Mouse (Mus musculus): Measurements from ENCODE around the gene Cobl.

Cobl gene

DNA sequence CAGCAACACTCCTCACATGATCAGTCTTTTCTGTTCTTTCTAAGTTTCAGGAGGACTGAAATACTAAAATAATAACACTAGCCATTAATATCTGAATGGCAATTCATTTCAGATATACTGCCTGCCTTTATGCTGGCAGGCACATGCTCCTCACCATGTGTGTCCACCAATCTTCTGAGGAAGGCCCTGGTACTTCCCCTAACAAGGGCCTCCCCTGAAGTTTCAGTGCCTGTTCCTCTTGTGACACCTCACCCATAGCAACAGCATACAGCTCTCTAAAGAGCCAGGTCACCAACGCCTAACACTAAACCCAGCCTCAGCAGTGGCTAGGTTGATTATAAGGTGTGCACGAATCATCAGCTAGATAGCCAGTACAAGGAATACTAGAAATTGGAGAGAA lies 20.5 kb downstream of the Cobl start:
- peak in 1 of 2 experiments; percentile 20 for DNase-seq

DNA sequence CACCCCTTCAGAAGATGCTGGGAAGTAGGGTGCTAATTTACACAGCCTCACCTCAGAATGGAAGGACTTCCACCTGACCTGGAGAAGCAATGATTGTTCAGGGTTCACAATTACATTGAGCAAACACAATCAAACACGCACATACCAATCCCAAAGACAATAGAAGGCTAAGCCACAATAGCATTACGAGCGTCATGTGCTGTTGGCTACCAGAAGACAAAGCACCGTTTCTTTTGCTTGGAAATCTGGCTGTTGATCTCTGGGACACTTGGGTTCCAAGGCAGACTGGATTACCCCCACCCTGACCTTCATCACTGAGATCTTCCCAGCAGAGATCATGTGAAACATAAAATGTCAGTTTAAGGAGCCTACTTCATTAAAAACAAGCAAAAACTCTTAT lies 21.1 kb downstream of the Cobl start:
- no peak for DNase-seq

DNA sequence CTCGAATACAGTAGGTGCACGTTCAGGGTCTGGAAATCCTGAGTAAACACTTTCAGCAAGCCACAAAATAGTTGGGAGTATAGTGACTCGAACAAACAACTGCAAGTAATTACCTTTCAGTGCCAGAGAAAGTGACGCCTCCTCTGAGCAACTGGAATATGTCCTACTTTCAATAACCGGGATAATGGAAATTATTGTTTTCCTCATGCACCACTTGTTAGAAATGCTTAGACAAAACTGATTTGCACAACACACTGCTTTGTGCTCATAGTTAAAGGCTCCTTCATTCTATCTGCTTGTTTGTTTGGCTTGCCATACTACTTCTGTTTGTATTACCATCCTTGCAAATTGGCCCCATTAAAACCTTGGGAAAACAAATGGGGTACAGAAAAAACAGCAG lies 21.6 kb downstream of the Cobl start:
- DNase-seq: no peak

DNA sequence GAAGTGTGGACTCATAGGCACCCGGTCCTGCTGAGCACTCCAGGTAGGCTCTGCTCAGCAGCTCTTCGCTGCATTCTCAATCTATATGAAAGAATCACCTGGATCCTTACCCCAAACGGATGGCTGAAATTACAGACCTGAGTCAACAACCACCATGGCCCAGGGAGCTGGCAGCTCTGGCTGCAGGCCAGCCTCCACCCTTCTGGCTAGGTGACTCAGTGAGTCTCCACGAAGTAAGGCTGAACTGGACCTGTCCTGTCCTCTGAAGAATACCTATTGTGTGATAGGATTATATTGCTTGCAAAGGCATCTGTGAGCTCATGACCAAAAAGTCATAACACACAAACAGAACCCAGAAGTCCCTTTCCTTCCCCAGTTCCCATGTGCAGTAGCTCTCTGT lies 22.5 kb downstream of the Cobl start:
- peak; percentile 47 to 49 for DNase-seq

DNA sequence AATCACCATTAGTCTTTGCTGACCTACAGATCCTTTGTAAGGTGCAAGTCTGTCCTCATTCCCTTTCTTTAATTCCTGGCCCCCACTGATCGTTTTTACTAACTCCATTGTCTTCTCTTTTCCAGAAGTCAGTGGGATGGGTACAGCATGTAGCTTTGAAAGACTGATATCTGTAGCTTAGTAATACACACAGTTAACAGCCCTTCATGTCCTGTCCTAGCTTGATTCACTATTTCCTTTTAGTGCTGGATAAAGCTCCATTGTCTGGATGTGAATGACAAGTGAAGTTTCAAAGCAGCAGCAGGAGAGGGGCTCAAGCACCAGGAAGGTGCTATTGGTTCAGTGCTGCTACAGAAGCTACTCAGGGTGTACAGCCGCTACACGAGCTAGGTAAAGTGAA lies 28.9 kb downstream of the Cobl start:
- no peak for DNase-seq

DNA sequence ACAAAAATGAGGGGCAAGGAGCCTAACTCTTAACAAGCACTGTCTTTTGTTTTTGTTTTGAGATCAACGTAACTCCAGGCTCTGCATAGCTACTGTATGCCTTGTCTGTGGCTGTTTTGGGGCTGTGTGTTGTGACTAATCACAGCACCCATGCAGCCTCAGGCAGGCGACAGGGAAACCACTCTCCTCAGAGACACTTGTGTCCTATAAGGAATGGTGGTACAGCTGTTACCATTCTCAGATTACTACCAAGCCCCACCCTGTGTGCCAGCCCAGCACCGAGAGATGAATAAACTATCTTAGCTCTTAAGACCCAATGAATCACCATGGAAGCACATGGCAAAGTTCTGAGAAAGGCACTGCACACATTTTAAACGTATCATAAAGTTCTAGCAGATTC lies 29.7 kb downstream of the Cobl start:
- no peak for DNase-seq

DNA sequence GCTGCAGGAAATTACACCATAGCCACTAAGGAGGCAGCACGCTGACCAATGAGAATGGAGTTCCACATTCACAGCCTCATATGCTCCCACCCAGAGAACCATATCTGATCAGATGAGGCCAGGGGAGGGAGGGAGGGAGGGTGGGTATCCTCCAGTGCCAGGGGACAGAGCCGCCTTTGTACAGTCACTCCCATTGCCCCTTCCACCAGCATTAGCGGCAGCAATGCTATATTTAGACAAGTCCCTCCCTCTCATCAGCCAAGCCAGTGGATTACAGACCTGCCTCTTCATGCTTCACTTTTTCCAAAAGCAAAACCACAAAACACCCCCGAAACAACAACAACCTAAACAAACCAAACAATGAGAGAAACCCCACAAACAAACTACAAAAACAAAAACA lies 30.2 kb downstream of the Cobl start:
- no peak for DNase-seq

DNA sequence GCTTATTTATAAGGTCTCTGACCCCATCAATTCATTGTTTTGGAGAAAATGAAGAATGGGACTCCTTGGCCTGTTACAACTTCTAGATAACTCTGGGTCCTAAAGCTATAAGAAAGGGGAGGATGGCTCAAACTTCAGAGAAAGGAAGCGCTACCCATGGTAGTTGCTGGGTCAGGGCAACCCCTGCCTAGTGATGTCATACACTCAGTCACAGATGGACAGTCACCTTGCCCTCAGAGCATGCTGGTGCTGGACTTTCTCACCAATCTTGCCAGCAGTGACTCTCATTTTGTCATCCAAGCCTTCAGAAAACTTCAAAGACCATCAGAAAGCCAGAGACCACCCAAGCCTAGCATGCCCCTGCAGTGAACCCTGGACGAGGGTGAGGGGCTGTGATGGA lies 32.8 kb downstream of the Cobl start:
- DNase-seq: no peak

DNA sequence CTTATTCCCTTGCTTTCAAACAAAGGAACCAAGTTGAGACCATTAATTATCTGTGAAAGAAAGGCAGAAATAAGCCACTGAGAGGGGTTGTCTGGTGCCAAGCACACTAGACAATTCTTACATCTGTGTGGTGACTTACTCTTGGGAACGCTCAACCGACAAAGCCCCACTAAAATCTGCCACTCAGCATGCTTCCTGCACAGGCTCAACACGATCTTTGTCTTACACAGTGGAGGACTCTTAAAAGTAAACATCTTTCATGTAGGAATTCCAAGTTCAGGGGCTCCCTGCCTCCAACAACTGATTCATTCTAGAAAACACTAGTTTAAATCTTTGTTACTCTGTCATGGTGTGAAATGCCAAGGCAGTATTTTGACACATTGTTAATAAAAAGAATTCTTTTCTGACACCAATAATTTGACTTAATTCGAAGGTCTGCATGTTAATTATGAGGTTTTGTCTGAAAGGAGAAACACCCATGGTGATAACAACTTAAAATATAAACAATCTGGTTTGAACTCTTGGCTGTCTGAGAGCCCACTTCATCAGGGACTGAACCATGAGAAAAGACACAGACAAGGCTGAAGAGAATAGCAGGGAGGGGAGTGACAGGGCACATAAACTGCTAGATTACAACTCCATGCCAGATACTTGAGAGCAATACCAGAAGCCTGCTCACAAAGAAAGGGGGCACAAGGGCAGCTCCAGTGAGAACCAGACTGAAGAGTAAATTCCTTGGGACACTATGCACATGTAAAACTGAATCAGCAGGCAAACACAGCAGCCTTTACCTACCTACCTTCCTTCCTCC lies 34.3 kb downstream of the Cobl start:
- no peak for DNase-seq

DNA sequence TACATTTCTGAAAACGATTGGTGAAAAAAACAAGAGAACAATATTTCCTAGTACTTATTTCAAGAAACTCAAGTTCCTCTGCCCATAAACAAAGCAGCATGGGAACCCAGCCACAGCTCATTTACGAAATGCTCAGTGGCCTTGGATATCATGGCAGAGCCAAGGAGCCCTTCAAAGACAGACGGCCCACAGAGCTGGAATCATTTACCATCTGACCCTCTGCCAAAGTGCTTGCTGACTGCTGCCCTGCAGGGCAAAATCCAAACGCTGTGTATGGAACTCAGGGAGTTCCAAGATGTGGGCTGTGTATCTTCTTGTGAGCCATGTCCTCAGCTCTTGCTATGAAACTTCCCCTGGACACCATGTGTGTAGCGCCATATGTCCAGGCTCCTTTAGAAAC lies 38.0 kb downstream of the Cobl start:
- DNase-seq: no peak

DNA sequence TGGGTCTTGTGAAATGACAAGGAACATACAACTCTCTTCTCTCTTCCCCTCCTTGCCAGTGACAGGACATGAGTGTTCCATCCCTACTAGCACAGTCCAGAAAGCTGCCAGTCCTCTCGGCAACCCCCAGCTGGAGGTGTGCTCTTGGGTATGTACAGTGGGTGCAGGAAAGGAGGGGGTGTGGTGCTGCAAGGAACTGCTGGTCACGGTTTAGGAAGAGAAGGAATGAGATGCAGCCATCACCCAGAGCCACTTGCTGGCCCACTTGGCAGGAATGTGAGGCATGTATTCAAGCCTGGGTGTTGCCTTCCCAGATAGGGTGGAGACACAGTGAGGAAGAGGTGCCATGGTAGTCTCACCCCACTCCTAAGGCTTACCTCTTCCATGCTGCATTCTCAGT lies 40.6 kb downstream of the Cobl start:
- peak; percentile 42 to 49 for DNase-seq

DNA sequence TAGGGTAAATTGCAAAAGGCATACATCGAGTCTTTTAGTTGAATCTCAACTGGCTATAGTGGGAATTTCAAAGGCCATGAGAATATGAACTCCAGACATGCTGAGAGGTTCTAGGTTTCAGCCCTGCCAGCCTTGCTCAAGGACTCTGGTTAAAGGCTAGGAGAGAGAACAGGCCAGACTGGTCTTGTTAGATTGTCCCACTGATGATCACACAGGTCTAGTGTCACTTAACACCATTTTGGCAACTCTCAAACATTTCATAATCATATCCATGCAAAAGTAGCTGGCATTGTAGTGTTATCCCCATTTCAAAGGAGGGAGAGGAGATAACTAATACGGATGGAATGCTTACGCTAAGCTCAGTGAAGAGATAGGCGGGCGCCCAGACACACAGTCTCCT lies 43.6 kb downstream of the Cobl start:
- peak in 1 of 2 experiments; percentile 63 for DNase-seq

DNA sequence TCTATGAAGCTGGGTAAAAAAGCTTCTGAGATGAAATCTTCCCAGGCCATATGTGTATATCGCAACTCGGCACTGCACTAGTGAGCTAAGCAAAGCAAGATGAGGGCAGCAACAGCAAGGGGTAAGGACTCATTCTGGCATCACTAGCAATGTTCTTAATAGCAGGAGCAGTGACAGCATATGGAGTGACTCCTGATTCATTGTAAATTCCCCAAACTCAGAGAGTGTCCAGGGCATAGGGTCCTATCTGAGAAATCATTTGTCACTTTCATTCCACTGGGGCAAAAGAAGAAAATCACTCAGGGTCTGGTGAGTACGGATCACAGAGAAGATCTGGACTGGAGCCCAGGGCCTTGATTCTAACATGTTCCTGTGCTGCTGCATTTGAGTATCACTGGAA lies 44.6 kb downstream of the Cobl start:
- no peak for DNase-seq

DNA sequence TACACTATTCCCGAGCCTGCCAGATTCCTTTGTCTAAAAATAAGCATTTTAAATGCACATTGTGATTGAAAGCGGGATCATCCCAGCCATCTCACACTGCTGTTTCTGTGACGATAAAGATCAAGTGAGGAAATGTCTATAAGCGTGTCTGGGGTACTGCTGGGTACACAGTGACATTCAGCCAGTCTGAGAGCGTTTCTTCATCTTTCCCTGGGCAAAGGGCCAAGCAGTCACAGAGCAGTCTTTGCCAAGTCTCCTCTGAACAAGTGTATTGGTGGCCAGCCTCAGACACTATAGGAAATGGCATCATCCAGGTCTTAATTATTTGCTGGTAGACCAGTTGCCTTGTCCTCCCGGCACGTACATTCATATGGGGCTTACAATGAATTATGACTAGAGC lies 47.9 kb downstream of the Cobl start:
- DNase-seq: peak; percentile 41 to 65

DNA sequence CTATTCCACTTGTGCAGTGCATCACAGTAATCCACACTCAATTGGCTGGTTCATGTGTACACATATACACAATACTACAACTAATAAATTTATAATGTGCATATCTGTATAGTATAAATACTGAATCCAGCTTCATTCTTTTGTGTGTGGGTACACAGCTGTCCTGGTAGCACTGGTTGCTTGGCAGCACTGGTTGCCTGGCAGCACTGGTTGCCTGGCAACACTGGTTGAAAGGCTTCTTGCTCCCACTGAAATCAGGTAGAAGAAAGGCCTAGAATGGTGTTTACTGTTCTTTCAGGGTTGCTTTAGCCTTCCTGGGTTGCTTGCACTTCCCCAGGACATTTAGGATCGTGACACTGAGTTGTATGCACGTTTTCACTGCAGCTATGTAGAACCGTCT lies 49.4 kb downstream of the Cobl start:
- DNase-seq: no peak

DNA sequence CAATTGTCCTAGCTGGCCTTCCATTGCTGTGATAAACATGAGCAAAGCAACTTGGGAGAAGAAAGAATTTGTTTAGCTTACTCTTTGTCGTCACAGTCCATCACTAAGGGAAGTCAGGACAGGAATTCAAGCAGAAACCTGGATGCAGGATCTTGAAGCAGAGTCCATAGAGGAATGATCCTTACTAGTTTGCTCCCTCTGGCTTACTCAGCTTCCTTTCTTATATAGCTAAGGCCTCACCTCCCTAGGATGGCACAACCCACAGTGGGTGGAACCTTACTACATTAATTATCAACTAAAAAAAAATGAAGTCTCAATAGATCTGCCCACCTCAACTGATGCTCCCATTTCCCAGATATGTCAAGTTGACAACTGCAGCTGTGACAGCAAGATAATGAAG lies 52.8 kb downstream of the Cobl start:
- DNase-seq: no peak

DNA sequence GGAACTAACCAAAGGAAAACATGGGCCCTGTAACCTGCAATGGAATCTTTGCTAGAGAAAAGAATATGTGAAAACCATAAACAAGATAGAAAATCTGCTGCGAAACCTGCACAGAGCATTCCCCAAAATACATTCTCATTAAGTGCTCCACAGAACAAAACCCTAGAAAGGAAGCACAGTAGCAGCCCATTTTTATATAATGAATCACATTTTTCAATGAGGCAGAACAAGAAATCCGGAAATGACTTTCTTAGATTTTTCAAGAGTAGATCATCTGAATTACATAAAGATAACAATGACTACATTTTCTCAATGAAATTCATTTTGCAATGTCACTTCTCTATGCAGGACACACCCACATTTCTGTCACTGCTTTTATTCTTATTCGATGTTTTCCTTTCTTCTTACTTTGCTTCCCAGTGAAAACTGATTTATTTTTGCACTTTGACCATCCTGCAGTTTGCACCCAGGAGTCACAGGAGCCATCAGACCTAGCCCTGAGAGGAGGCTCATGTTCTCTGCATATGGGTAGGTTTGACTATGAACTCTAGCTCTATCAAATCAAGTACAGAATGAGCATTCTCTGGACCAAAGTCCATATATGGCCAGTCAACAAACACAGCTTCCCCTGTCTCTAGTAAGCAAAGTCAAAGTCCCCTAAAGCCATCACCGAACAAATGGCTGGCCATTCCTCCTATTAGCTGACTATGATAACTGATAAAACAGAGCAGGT lies 53.5 kb downstream of the Cobl start:
- DNase-seq: no peak

DNA sequence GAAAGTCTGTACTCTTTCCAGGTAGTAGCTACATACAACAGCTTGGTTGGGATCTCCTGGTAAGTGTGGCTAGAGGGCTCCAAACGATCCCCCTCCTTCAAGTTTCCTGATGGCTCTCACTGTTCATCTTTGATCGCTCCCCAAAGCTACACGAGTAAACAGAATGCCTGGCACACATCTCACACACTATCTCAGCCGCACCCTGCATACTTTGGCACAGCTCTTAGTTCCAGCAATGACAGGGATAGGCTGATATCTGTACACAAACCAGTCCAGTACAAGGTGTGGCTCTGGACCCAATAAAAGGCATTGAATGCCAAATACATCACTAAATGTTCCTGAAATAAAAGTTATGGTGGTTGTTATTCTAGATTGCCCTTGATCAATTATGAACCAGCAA lies 55.3 kb downstream of the Cobl start:
- DNase-seq: peak; percentile 64 to 73

DNA sequence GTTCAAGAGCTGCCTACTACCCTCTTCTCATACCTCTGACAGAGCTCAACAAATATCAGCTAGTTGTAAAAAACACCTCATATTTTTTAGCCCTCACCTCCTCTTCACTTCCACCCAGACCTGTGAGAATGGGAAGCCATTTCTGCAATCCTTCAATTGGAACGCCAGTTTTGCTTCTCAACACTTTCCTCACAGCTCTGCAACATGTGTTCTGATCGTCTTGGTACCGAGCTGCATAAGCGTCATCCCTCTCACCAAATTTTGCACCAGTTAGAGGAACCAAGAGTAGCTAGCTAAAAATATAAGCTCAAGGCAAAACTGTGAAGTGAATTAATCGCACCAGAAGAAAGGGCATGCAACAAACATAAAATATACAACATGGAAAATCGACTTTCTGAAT lies 56.9 kb downstream of the Cobl start:
- no peak for DNase-seq

DNA sequence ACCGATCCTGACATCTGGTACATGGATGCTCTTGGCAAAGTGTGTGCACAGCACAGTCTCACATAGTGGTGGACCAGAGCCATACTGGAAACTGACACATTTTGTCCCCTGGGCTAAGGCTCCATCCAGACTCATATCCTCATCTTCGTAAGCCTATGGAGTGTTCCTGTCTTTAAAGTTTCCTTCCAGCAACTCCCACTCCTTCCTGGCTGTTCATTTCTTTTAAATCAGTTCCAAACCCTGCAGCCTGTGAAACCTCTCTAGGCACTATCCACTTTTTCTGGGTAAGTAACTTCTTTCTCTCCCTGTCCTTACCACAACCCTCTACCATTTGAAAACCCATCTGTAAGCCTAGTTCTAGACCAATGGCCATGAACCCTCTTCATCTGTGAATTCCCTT lies 64.9 kb downstream of the Cobl start:
- DNase-seq: no peak

DNA sequence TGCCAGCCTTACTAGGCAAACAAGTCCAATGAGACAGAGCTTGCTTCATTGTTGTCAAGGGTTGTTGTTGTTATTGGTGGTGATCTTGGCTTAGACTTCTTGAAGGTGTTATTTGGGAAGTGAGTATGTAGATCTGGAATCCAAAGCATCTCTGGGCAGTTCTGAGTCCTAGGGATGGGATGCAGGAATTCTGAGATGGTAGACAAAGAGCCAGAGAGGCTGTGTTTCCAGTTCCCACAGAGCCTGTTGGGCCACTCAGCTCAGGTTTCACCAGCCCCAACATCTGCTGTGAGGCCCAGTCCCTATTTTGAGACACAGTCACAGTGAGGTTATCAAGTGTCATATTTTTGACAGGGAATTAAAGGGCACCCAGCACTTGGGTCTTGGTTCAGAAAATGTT lies 68.6 kb downstream of the Cobl start:
- DNase-seq: no peak

DNA sequence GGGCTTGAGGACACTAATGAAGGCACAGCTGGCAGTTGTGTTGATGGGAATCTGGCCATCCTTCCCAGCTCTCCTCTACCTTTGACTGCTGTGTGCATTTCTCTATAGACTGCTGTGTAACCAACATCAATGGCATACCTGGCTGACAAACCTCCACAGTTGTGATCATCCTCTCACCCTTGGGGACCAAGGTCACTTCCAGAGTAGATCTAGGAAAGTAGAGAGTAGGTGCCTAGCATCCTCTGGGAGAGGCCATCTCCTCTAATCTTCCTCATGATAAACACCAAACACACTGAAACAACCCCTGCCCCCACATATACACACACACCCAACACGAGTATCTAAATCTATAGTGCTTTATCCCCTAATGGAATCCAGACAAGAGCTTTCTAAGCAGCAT lies 70.1 kb downstream of the Cobl start:
- no peak for DNase-seq

DNA sequence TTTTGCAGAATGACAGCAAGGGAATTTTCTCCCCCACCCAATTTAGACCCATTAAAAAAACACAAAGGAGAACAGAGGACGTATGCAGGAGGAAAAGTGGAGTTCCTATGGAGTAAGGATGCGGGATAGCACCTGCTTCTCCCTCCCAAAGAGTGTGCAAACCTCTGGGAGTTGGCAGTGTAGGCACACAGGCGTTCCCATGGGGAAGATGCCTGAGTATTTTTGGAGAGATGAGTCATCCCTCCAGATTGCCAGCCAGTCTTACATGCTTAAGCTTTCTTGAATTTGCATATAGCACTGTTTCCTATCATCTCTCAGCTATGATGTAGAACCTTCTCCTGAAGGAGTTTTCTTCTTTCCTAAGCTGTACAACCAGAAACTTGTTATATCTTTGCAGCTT lies 70.6 kb downstream of the Cobl start:
- peak in 1 of 2 experiments; percentile 19 for DNase-seq

DNA sequence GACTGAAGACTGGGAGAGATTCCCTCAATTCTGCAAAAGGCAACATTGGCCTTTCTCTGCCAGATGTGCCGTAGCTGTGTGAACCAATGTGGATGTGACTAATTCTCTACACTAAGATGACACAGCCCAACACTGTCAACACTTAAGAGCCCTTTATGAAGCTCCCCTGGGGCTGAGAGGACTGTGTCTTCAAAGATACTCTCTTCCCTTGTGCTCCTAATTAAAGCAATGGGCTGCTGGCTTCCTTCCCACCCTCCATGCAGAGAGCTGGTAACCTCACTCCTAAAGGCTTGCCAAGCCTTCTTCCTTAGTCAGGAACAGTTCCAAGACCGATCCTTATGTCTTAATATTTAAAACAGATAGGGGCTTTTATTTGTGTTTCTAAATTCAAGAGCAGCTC lies 79.9 kb downstream of the Cobl start:
- no peak for DNase-seq

DNA sequence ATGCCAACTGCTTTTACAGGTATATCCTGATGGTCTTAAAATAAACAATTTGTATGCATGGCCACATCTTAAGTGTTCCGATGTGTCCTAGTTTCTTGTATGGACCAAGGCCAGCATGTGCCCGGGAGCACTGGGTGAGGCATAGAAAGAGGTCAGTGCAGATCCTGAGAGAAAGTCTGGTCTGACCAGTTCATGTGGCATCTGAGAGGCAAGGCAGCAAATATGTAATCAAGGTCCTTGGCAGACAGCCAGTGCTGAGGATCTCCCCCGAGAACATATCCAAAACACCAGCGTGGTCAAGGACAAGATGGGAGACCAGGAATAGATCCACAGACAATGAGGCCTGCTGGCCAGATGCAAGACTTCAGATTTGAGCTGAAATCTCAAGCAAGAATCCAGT lies 81.8 kb downstream of the Cobl start:
- DNase-seq: peak; percentile 53 to 74

Data from lung, adult 18-20 months (tissue).